Mouse (Mus musculus) cerebellum, adult 8-10 months (tissue): ENCODE measurements around the gene Cep70.
A peak's percentile ranks its signal among the peaks of the same experiment; 100 is the strongest.

Experiments
- DNase-seq: peaks from one replicate; pipeline ENCODE4 v3.0.0; 2022

Cep70 gene

GRCm38 (mm10) chr9:99243190-99243894, at the start of gene Cep70:
Gene Cep70 (plus strand): TSS chr9:99243367.
- DNase-seq = peak; percentile 98

GRCm38 (mm10) chr9:99212643-99213042, 30.5 kb upstream of the Cep70 start:
- no peak for DNase-seq

GRCm38 (mm10) chr9:99216182-99216581, 27.0 kb upstream of the Cep70 start:
- DNase-seq = no peak

GRCm38 (mm10) chr9:99217999-99218719, 25.0 kb upstream of the Cep70 start:
- DNase-seq = no peak

GRCm38 (mm10) chr9:99221636-99222035, 21.5 kb upstream of the Cep70 start:
- DNase-seq = no peak

- no peak for DNase-seq
Observed at GRCm38 (mm10) chr9:99224583-99224982, 18.6 kb upstream of the Cep70 start.

GRCm38 (mm10) chr9:99229450-99229849, 13.7 kb upstream of the Cep70 start:
- DNase-seq = no peak

GRCm38 (mm10) chr9:99237139-99237538, 6.0 kb upstream of the Cep70 start, which contains the start of gene Faiml:
Gene Faiml (minus strand): TSS chr9:99237239.
- DNase-seq = no peak

- DNase-seq = no peak
Observed at GRCm38 (mm10) chr9:99238276-99238675, 4.9 kb upstream of the Cep70 start.

GRCm38 (mm10) chr9:99239256-99239655, 3.9 kb upstream of the Cep70 start:
- no peak for DNase-seq

GRCm38 (mm10) chr9:99240571-99240970, 2.6 kb upstream of the Cep70 start:
- no peak for DNase-seq

- DNase-seq = peak; percentile 52
Observed at GRCm38 (mm10) chr9:99242035-99242434, 1.1 kb upstream of the Cep70 start.

GRCm38 (mm10) chr9:99242533-99243189, 506 bp upstream of the Cep70 start:
- DNase-seq = peak; percentile 7

- no peak for DNase-seq
Observed at GRCm38 (mm10) chr9:99243895-99244293, 727 bp downstream of the Cep70 start.

- no peak for DNase-seq
Observed at GRCm38 (mm10) chr9:99248304-99248703, 5.1 kb downstream of the Cep70 start.

- no peak for DNase-seq
Observed at GRCm38 (mm10) chr9:99248906-99249305, 5.7 kb downstream of the Cep70 start.

GRCm38 (mm10) chr9:99253861-99254260, 10.7 kb downstream of the Cep70 start:
- DNase-seq = no peak

GRCm38 (mm10) chr9:99256206-99256605, 13.0 kb downstream of the Cep70 start:
- no peak for DNase-seq

GRCm38 (mm10) chr9:99256821-99257220, 13.7 kb downstream of the Cep70 start:
- DNase-seq = no peak

GRCm38 (mm10) chr9:99258891-99259290, 15.7 kb downstream of the Cep70 start:
- no peak for DNase-seq

GRCm38 (mm10) chr9:99304296-99304695, 61.1 kb downstream of the Cep70 start:
- no peak for DNase-seq

- DNase-seq = no peak
Observed at GRCm38 (mm10) chr9:99306226-99306625, 63.1 kb downstream of the Cep70 start.

- DNase-seq = no peak
Observed at GRCm38 (mm10) chr9:99319343-99319951, 76.3 kb downstream of the Cep70 start.
